Mouse (Mus musculus): ENCODE results near the gene Itga3. TPM values are rescaled to one million over a fixed set of nuclear protein-coding genes. Genes with fewer than 3 reads are reported as not detected.
"Not testable (repeated sequence)": the region's sequence is repeated elsewhere in the genome, so short reads cannot be mapped to it uniquely, and the experiment has no call there.

Gene Itga3
- polyA plus RNA-seq, 1 experiment from 2014 or later: 9.4 TPM

DNA sequence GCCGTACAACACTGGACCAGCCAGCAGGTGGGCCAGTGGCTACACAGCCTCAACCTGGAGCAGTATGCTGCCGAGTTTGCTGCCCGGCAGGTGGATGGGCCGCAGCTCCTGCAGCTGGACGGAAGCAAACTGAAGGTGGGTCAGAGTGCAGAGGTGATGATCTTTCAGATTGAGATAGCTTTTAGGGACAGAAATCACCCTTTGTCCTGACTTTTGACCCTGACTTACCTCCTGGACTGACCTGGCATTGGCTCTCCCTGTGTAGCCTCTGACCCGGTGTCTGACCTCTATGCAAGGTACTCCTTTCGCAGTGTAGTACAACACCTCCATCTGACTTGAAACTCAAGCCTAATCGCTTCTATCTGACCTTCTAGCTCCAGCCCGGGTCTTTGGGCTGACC, 53.1 kb downstream of the Itga3 start:
- no peaks in the 10 kb centered on the region; a peak in 1 of 4 replicates for H3K4me1 ChIP-seq (ENCODE audit: control insufficient read depth in 2 of 2, insufficient read depth in 2 of 2, low read length in 2 of 2)
- H3K4me3 ChIP-seq (ENCODE audit: control insufficient read depth in 1 of 2, insufficient read depth in 1 of 2, low read depth in 1 of 2, low read length in 2 of 2): no peak overlapping the region
- H3K4me2 ChIP-seq (ENCODE audit: low read length): no peak overlapping the region
- peaks cover 76% of the 10 kb centered on the region for H3K36me3 ChIP-seq (ENCODE audit: control insufficient read depth, insufficient read depth, low read length)
- no peak for ATAC-seq (ENCODE audit: insufficient number of reproducible peaks, insufficient read depth, low FRiP score, low read depth)
- peaks cover 11% of the 10 kb centered on the region; the same call in 1 of the 2 replicates for H3K27me3 ChIP-seq (ENCODE audit: control insufficient read depth, insufficient read depth, low read length)
- 95% methylated on average over 9 of the region's 9 CpGs for WGBS
- 0 out of 2 replicates have a peak, but pooled peaks cover 3% of the 10 kb centered on the region for H3K9me3 ChIP-seq (ENCODE audit: control insufficient read depth, low read length)
- no peak overlapping the region for H3K9ac ChIP-seq (ENCODE audit: low read length)
- no peak overlapping the region for H3K27ac ChIP-seq (replicated peaks in 1 of 2; ENCODE audit: control insufficient read depth in 1 of 2, insufficient read depth in 1 of 2, low read depth in 2 of 2, low read length in 2 of 2)

DNA sequence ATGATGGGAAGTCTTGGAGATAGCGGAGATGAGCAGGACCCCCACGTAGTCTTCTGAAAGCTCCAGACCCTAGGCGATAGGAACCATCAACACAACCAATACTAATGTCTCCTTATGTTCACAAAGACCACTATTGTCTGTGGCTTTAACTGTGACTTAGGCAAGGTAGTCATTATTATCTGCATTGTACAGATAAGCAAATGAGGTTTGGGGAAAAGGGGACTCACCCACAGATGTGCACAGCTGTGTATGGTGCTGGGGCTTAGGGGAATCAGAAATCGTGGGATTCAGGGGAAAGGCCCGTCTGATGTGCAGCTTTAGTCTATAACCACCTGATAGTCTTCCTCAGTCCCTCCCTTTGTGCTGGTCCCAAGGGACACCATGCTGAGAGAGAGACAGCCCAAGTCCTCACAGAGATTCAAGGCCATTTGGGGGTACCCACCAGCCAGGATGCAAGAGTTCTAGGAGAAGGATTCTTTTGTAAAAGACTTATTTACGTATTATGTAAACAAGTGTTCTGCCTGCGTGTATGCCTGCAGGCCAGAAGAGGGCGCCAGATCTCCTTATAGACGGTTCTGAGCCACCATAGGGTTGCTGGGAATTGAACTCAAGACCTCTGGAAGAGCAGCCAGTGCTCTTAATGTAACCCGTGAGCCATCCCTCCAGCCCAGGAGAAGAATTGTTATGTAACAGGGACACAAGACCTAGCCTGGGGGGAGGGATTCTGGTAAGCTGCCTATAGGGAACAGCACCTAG, 54.2 kb downstream of the Itga3 start:
- Histone ChIP-seq H3K4me2 (ENCODE audit: low read length) (no peak overlapping the region), H3K4me3 (ENCODE audit: control insufficient read depth in 1 of 2, insufficient read depth in 1 of 2, low read depth in 1 of 2, low read length in 2 of 2) (no peak overlapping the region), H3K4me1 (ENCODE audit: control insufficient read depth in 2 of 2, insufficient read depth in 2 of 2, low read length in 2 of 2) (no peaks in the 10 kb centered on the region; a peak in 1 of 4 replicates), H3K27me3 (ENCODE audit: control insufficient read depth, insufficient read depth, low read length) (peaks cover 11% of the 10 kb centered on the region; the same call in 1 of the 2 replicates), H3K9me3 (ENCODE audit: control insufficient read depth, low read length) (0 out of 2 replicates have a peak, but pooled peaks cover 3% of the 10 kb centered on the region), H3K9ac (ENCODE audit: low read length) (no peak overlapping the region), H3K36me3 (ENCODE audit: control insufficient read depth, insufficient read depth, low read length) (peaks cover 67% of the 10 kb centered on the region), H3K27ac (replicated peaks in 1 of 2; ENCODE audit: control insufficient read depth in 1 of 2, insufficient read depth in 1 of 2, low read depth in 2 of 2, low read length in 2 of 2) (no peak overlapping the region)
- ATAC-seq (ENCODE audit: insufficient number of reproducible peaks, insufficient read depth, low FRiP score, low read depth): no peak
- 70% methylated on average over 10 of the region's 10 CpGs for WGBS

DNA sequence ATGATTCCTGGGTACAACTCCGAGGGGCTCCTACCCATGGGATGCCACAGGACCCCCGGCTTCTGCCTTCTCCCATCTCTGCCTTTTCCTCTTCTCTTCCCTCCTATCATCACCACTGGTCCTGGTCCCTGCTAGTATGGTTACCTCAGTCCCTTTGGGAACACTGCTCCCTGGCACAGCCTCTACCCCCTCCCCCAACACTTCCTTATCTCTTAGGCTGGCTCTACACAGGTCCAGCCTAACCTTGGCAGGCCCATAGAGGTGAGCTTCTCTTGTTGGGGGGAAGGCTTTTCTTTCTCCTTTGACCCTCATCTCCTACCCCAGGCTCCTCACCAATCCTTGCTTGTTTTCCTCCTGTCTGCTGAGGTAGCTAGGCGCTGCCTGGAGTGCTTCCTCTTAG, 61.1 kb downstream of the Itga3 start:
- Histone ChIP-seq H3K9ac (ENCODE audit: low read length) (peak overlapping the region; percentile 34; the same call in 1 of the 2 replicates), H3K9me3 (ENCODE audit: control insufficient read depth, low read length) (no peaks in the 10 kb centered on the region), H3K4me2 (ENCODE audit: low read length) (no peak overlapping the region), H3K4me1 (ENCODE audit: control insufficient read depth in 2 of 2, insufficient read depth in 2 of 2, low read length in 2 of 2) (peaks cover 17 to 27% of the 10 kb centered on the region in 2 experiments; a peak in 3 of 4 replicates), H3K4me3 (ENCODE audit: control insufficient read depth in 1 of 2, insufficient read depth in 1 of 2, low read depth in 1 of 2, low read length in 2 of 2) (no peak overlapping the region), H3K27ac (replicated peaks in 1 of 2; ENCODE audit: control insufficient read depth in 1 of 2, insufficient read depth in 1 of 2, low read depth in 2 of 2, low read length in 2 of 2) (0 out of 4 replicates have a peak overlapping the region, but pooled peaks of 1 of the 2 experiments have one; percentile 19), H3K36me3 (ENCODE audit: control insufficient read depth, insufficient read depth, low read length) (peaks cover 16% of the 10 kb centered on the region; the same call in 1 of the 2 replicates), H3K27me3 (ENCODE audit: control insufficient read depth, insufficient read depth, low read length) (peaks cover 11% of the 10 kb centered on the region; the same call in 1 of the 2 replicates)
- ATAC-seq (ENCODE audit: insufficient number of reproducible peaks, insufficient read depth, low FRiP score, low read depth): 0 out of 2 replicates have a peak, but pooled peaks have one; percentile 52
- WGBS: 41% methylated on average over 3 of the region's 3 CpGs

DNA sequence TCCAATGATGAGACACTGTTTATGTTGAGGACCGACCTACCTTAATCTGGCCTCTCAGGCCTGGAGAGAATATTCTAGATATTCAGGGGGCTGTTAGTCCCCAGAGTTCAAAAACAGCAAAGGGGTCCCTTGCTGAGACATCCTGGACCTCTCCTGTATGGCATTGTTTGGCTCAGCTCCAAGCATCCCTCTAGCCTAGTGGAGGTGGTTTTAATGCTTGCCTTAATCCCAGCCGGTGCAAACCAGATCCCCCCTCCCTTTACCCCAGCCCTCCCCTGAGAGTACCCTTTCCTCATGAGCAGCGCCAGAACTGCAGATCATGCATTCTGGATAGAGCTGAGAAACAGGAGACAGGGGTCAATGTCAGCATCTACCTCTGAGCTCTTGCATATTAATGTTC, 64.1 kb downstream of the Itga3 start:
- Histone ChIP-seq H3K27ac (replicated peaks in 1 of 2; ENCODE audit: control insufficient read depth in 1 of 2, insufficient read depth in 1 of 2, low read depth in 2 of 2, low read length in 2 of 2) (no peak overlapping the region), H3K27me3 (ENCODE audit: control insufficient read depth, insufficient read depth, low read length) (no peaks in the 10 kb centered on the region), H3K4me2 (ENCODE audit: low read length) (no peak overlapping the region), H3K36me3 (ENCODE audit: control insufficient read depth, insufficient read depth, low read length) (peaks cover 6% of the 10 kb centered on the region; the same call in 1 of the 2 replicates), H3K9me3 (ENCODE audit: control insufficient read depth, low read length) (no peaks in the 10 kb centered on the region), H3K9ac (ENCODE audit: low read length) (no peak overlapping the region), H3K4me1 (ENCODE audit: control insufficient read depth in 2 of 2, insufficient read depth in 2 of 2, low read length in 2 of 2) (peaks cover 26 to 39% of the 10 kb centered on the region in 2 experiments), H3K4me3 (ENCODE audit: control insufficient read depth in 1 of 2, insufficient read depth in 1 of 2, low read depth in 1 of 2, low read length in 2 of 2) (no peak overlapping the region)
- ATAC-seq (ENCODE audit: insufficient number of reproducible peaks, insufficient read depth, low FRiP score, low read depth): no peak
- 38% methylated on average over 3 of the region's 3 CpGs for WGBS

DNA sequence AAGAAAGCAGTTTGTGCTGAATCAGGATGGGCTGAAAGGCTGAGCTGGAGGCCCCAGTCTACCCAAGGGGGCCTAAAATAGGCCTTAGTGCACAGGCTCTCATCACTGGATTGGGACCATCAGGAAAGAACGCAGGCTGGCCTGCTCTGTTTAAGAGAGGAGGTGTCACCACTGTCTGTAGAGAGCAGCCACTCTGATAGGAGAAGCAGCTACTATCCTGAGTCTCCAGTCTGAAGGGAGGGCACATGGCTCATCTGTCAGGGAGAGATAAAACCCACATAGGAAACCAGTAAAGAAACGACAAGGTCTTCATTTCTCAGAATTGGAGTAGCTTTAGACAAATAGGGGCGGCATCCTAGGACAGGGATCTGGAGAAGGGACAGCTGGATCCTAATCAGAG, 64.5 kb downstream of the Itga3 start:
- WGBS: 27% methylated on average over 3 of the region's 3 CpGs
- 0 out of 2 replicates have a peak overlapping the region, but pooled peaks have one; percentile 18 for H3K9ac ChIP-seq (ENCODE audit: low read length)
- H3K27ac ChIP-seq (replicated peaks in 1 of 2; ENCODE audit: control insufficient read depth in 1 of 2, insufficient read depth in 1 of 2, low read depth in 2 of 2, low read length in 2 of 2): 0 out of 4 replicates have a peak overlapping the region, but pooled peaks of 1 of the 2 experiments have one; percentile 35
- peaks cover 27 to 39% of the 10 kb centered on the region in 2 experiments for H3K4me1 ChIP-seq (ENCODE audit: control insufficient read depth in 2 of 2, insufficient read depth in 2 of 2, low read length in 2 of 2)
- ATAC-seq (ENCODE audit: insufficient number of reproducible peaks, insufficient read depth, low FRiP score, low read depth): no peak
- H3K27me3 ChIP-seq (ENCODE audit: control insufficient read depth, insufficient read depth, low read length): no peaks in the 10 kb centered on the region
- H3K4me3 ChIP-seq (ENCODE audit: control insufficient read depth in 1 of 2, insufficient read depth in 1 of 2, low read depth in 1 of 2, low read length in 2 of 2): no peak overlapping the region
- peak overlapping the region; percentile 92 for H3K4me2 ChIP-seq (ENCODE audit: low read length)
- H3K36me3 ChIP-seq (ENCODE audit: control insufficient read depth, insufficient read depth, low read length): peaks cover 6% of the 10 kb centered on the region; the same call in 1 of the 2 replicates
- H3K9me3 ChIP-seq (ENCODE audit: control insufficient read depth, low read length): no peaks in the 10 kb centered on the region

DNA sequence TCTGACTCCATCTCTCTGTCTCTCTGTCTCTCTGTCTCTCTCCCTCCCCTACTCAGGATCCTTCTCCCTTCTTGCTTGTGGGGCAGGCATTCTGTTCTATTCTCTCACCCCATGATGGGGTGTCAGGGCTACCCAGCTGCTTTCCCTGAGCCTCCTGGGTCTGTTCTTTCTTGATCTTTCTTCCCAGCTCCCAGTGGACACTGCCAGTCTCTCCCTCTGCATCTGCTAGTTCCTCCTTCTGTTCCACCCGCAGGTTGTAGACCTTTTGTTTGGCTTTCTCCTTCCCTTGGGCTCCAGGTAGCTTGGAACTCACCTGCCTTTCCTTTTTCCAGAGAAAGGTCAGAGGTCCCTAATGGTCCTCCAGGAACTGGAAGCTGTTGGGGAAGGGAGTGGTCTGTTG, 65.2 kb downstream of the Itga3 start:
- Histone ChIP-seq H3K9ac (ENCODE audit: low read length) (0 out of 2 replicates have a peak overlapping the region, but pooled peaks have one; percentile 52), H3K4me1 (ENCODE audit: control insufficient read depth in 2 of 2, insufficient read depth in 2 of 2, low read length in 2 of 2) (peaks cover 30 to 39% of the 10 kb centered on the region in 2 experiments), H3K9me3 (ENCODE audit: control insufficient read depth, low read length) (no peaks in the 10 kb centered on the region), H3K4me3 (ENCODE audit: control insufficient read depth in 1 of 2, insufficient read depth in 1 of 2, low read depth in 1 of 2, low read length in 2 of 2) (peak overlapping the region; percentile 19 to 67; a peak in 2 of 4 replicates), H3K4me2 (ENCODE audit: low read length) (peak overlapping the region; percentile 92), H3K36me3 (ENCODE audit: control insufficient read depth, insufficient read depth, low read length) (peaks cover 4% of the 10 kb centered on the region; the same call in 1 of the 2 replicates), H3K27me3 (ENCODE audit: control insufficient read depth, insufficient read depth, low read length) (no peaks in the 10 kb centered on the region), H3K27ac (replicated peaks in 1 of 2; ENCODE audit: control insufficient read depth in 1 of 2, insufficient read depth in 1 of 2, low read depth in 2 of 2, low read length in 2 of 2) (peak overlapping the region in 1 of 2 experiments; percentile 35; a peak in 1 of 4 replicates)
- 42% methylated on average over 1 of the region's 1 CpGs for WGBS
- no peak for ATAC-seq (ENCODE audit: insufficient number of reproducible peaks, insufficient read depth, low FRiP score, low read depth)

DNA sequence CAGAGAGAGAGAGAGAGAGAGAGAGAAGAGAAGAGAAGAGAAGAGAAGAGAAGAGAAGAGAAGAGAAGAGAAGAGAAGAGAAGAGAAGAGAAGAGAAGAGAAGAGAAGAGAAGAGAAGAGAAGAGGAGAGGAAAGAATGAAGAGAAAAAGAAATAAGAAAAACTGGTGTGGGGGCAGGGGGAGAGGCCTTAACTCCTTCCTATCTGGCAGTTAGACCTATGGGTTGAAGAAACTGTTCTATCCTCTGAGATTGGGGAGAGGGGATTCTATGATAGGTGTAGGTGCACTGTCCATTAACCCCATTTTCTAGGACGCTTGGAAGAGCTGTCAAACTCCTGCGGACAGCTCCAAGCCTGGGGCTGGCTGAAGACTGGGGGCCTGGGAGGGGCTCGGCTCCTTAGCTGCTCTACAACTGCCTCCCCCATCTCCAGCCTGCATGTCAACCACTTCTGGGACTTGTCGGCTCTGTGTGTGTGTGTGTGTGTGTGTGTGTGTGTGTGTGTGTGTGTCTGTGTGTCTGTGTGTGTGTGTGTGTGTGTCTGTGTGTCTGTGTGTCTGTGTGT, 65.7 kb downstream of the Itga3 start:
- Histone ChIP-seq H3K4me2 (ENCODE audit: low read length) (peak overlapping the region; percentile 92), H3K4me3 (ENCODE audit: control insufficient read depth in 1 of 2, insufficient read depth in 1 of 2, low read depth in 1 of 2, low read length in 2 of 2) (peak overlapping the region; percentile 19 to 67; a peak in 3 of 4 replicates), H3K9ac (ENCODE audit: low read length) (peak overlapping the region; percentile 83; the same call in 1 of the 2 replicates), H3K4me1 (ENCODE audit: control insufficient read depth in 2 of 2, insufficient read depth in 2 of 2, low read length in 2 of 2) (peaks cover 34 to 35% of the 10 kb centered on the region in 2 experiments)
- not testable (repeated sequence) for ATAC-seq (ENCODE audit: insufficient number of reproducible peaks, insufficient read depth, low FRiP score, low read depth); H3K27ac ChIP-seq (replicated peaks in 1 of 2; ENCODE audit: control insufficient read depth in 1 of 2, insufficient read depth in 1 of 2, low read depth in 2 of 2, low read length in 2 of 2); H3K27me3 ChIP-seq (ENCODE audit: control insufficient read depth, insufficient read depth, low read length); H3K36me3 ChIP-seq (ENCODE audit: control insufficient read depth, insufficient read depth, low read length); H3K9me3 ChIP-seq (ENCODE audit: control insufficient read depth, low read length)
- WGBS: 14% methylated on average over 4 of the region's 4 CpGs
